Mouse (Mus musculus) adipocyte (in vitro differentiated cells): ENCODE results near the gene Tigar.

Experiments used
- DNase-seq: peaks from one replicate; pipeline ENCODE4 v3.0.0-alpha.2; 2016; ENCODE audit warnings: low spot score

The Tigar gene

GRCm38 (mm10) chr6:127081820-127082219, 27.5 kb downstream of the Tigar start:
- DNase-seq: no peak

- DNase-seq: peak; percentile 18
Measured at GRCm38 (mm10) chr6:127079867-127080731, 29.3 kb downstream of the Tigar start.

DNA sequence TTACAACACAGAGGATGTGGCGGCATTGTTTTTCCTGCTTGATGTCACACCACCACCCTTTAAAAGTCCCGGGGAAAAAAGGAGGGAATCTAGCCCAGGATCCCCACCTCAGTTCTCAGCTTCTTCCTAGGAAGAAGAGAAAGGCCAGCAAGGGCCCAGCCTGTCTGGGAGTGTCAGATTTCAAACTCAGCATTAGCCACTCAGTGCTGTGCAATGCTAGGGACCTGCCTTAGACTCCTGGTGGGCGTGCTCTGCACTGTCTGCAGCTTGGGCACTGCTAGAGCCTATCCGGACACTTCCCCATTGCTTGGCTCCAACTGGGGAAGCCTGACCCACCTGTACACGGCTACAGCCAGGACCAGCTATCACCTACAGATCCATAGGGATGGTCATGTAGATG, 36.5 kb downstream of the Tigar start, which contains the start of gene Fgf23:
Fgf23 (plus strand) TSS at position 86 of the 400 bp plus-strand sequence.
- DNase-seq: no peak

DNA sequence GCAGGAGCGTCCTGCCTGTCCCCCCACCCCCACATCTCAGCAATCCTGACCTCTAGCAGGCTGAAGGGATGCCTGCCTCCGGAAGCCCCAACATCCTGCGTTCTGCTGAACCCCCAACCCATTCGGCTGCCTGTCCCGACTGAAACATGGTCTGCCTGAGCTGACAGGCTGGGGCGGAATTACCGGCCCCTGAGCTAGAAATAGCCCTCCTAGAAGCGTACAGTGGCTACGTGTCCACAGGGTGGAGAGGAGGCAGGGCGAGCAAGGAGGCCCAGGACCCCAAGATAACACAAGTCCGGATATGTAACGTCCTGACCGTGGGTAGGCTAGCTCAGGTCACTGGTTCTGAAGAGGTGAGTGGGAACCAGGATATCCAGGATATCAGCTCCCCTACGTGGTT, 44.5 kb downstream of the Tigar start:
- no peak for DNase-seq

- no peak for DNase-seq
Measured at GRCm38 (mm10) chr6:127063915-127064314, 45.4 kb downstream of the Tigar start.

DNA sequence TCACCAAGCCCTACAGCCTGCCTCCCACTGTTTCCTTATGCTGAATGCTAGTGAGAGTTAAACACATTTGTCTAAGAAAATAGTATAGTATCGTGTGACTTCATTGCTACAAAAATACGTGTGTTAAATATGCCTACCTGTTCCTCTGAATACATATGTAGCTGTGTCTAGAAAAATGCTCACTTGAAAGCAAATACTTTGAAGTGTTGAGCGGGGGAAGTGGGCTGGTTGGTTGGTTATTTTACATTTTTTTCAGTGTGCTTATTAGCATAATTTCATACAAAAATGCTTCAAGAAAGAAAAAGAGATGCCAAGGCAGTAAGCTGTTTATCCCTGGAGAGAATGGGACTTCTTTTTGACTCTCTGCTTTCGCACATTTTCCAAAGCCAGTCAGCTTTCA, 49.4 kb downstream of the Tigar start:
- no peak for DNase-seq

GRCm38 (mm10) chr6:127056990-127057588, 52.3 kb downstream of the Tigar start:
- peak; percentile 88 for DNase-seq

- DNase-seq: no peak
Measured at GRCm38 (mm10) chr6:127050847-127051246, 58.5 kb downstream of the Tigar start.

DNA sequence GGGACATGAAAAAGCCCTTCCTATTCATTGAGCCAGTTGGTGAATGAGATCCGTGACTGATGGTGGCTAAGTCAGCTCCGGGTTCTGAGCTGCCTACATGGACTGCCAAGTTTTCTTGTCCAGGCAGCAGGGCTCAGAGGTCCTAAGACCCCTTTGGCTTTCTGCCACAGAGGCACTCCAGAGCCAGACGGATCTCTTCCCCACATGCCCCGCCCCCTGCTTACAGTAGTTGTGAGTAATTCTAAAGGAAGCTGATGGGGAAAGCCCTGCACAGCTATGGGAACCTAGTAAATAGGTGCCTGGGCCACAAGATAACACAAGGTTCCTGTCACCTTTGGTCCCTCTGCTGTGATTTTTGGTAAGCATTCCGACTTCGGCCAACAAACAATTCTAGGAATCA, 64.4 kb downstream of the Tigar start:
- DNase-seq: no peak
